Mouse (Mus musculus) embryonic fibroblast, embryonic 13.5 days (primary cell): ENCODE measurements around the gene Bmp7.

ENCODE experiments used
- CTCF ChIP-seq: IDR thresholded peaks from 2 replicates; pipeline ENCODE4 v1.5.1; 2011; ENCODE audit warnings: mild to moderate bottlenecking, control low read depth, low read length, moderate library complexity, borderline replicate concordance; ENCODE audit not compliant: insufficient read depth
- POLR2A ChIP-seq: IDR thresholded peaks from 2 replicates; pipeline ENCODE4 v1.6.1; 2011; ENCODE audit warnings: low read depth, mild to moderate bottlenecking, control low read depth, low read length, moderate library complexity

DNA sequence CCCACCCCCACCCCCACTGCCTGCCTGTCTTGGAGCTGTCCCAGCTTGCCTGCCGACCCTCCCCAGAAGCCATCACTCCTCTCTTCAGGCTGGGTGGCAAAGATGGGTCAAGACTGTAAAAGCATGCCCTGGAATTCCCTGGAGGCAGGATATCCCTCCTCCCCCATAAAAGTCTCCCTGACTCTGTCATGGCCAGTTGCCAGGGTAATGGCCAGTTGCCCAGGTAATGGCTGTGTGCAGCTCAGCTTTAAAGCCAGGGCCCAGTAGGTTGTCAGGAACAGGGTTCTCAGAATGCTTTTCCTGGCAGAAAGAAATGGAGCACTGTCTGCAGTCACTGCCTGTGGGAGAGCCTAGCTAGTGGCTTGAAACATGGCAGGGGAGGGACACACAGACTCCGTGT, 106.9 kb downstream of the Bmp7 start:
- no peak for TF ChIP-seq CTCF
- no peak for TF ChIP-seq POLR2A
